In the genomic region with DNA sequence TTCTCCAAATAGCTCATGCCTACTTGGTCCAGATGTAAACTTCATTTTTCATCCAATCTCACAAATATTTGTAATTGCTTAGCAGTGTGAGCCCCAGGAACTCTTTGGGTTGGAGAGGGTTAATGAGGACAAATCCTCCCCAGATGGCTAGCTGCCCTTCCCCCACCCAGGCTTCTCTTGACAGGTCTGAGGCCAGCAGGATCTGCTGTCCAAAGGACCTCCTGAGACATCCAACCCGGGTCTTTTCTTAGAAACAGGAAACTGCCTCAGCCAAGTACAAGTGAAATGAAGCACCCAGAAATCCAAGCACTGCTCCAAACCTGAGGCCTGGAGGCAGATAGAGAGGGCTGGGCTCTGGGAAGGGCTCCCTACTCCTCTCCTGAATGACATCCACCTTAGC, we compare ENCODE assay signal across 8 mouse cellular contexts.
DNase-seq lines count a peak whose midpoint lies in the region.

No protein-coding gene starts in this region.

- peak; percentile 43 for DNase-seq in left cerebral cortex, postnatal 4 days
- no peak for DNase-seq in left cerebral cortex, adult 18-20 months (ENCODE audit: low spot score in 2 of 2)
- peak; percentile 83 for DNase-seq in gastrocnemius, postnatal 25 days
- peak; percentile 67 for DNase-seq in kidney, postnatal 14 days
- peak; percentile 91 for DNase-seq in skeletal muscle tissue, adult 2 months (ENCODE audit: low read depth, low spot score)
- no peak for DNase-seq in urinary bladder, adult 18-20 months (ENCODE audit: low spot score in 2 of 2)
- no peak for DNase-seq in thymus, postnatal 10 days (ENCODE audit: low spot score in 2 of 2)
- no peak for DNase-seq in urinary bladder, postnatal 14 days (ENCODE audit: low spot score)

- intact Hi-C loops in left cerebral cortex, postnatal 4 days (cut with DNase I) = no loop called here

Comparison
In these comparisons a context has a peak if more than half of its experiments do, and no peak if none do; other contexts are left out.
1. DNase-seq: peak in left cerebral cortex, postnatal 4 days (single experiment), gastrocnemius, postnatal 25 days (single experiment), kidney, postnatal 14 days (single experiment) and skeletal muscle tissue, adult 2 months (single experiment); none in left cerebral cortex, adult 18-20 months (0 of 2), urinary bladder, adult 18-20 months (0 of 2), thymus, postnatal 10 days (0 of 2) and urinary bladder, postnatal 14 days (single experiment).